Comparison of ENCODE assay signal across 10 mouse cellular contexts in genomic region chr16:11980764-11981163, GRCm38 (mm10). TPM values are rescaled to one million over a fixed set of nuclear protein-coding genes. Genes with fewer than 3 reads are reported as not detected.
DNase-seq lines count a peak whose midpoint lies in the region; TF ChIP-seq lines count a peak whose summit lies in the region.
"Had no signal": no experiment of that assay in that cellular context is flagged by ENCODE, and none has a peak within 500 bp of the region (broad histone marks: within the 10 kb centered on the region; RNA-seq: fewer than 3 reads in every experiment).

No protein-coding gene starts in this region.

- no peak for TF ChIP-seq POLR2A in bone marrow macrophage, adult 2 months (IDR thresholded peaks at IDR 0.05; ENCODE audit: borderline replicate concordance, low read depth, low read length)

- H3K4me3 ChIP-seq in bone marrow macrophage, adult 2 months (ENCODE audit: insufficient read depth, low read length), result no peak overlapping the region
- H3K4me3 ChIP-seq: myocyte had no signal

- TF ChIP-seq CTCF in bone marrow macrophage, adult 2 months (IDR thresholded peaks at IDR 0.05; ENCODE audit: low read depth, low read length), result peak; percentile 33; the same call in 1 of the 2 replicates

- H3K27ac ChIP-seq in bone marrow macrophage, adult 2 months (ENCODE audit: insufficient read depth, low read depth, low read length), result no peak overlapping the region

- H3K4me1 ChIP-seq in bone marrow macrophage, adult 2 months (ENCODE audit: control insufficient read depth, insufficient read depth, low read length), result peaks cover 11% of the 10 kb centered on the region; the same call in 1 of the 2 replicates

- DNase-seq in cerebellum, adult 18-20 months, result peak; percentile 16 to 32
- no peak for DNase-seq in cerebellum, adult 8-10 months
- DNase-seq in layer of hippocampus, adult 11-12 months (ENCODE audit: low spot score), result peak; percentile 51
- DNase-seq in layer of hippocampus, adult 9-10 months (ENCODE audit: low spot score), result no peak
- DNase-seq in kidney, postnatal 36 days, result peak; percentile 6 to 58
- DNase-seq in mesoderm, embryonic 11.5 days (ENCODE audit: low read depth, low spot score), result peak; percentile 22
- no peak for DNase-seq in T-cell, adult 2 months (ENCODE audit: low spot score)

RNA-seq across cellular contexts. Expression of gene Shisa9, which starts 3.1 kb away (rescaled TPM):
- 2.9 and 3.7 TPM in 2 replicates for polyA plus RNA-seq in bone marrow macrophage, adult 2 months (2012; ENCODE audit: insufficient read depth, insufficient read length, missing spikeins)
- polyA plus RNA-seq: large intestine, adult 2 months; myocyte had no signal

Comparison
In these comparisons a context has a peak if more than half of its experiments do, and no peak if none do; other contexts are left out.
1. DNase-seq: peak in cerebellum, adult 18-20 months (2 of 2), layer of hippocampus, adult 11-12 months (single experiment), kidney, postnatal 36 days (2 of 2) and mesoderm, embryonic 11.5 days (single experiment); none in cerebellum, adult 8-10 months (single experiment), layer of hippocampus, adult 9-10 months (single experiment) and T-cell, adult 2 months (single experiment).